Mouse (Mus musculus) heart, postnatal 0 days (tissue): ENCODE data around the gene Nsd1. TPM values are rescaled to one million over a fixed set of nuclear protein-coding genes. Genes with fewer than 3 reads are reported as not detected.

Experiments
- ATAC-seq: fragments of 200-750 bp; cut with Nextera tagmentation; 2 replicates; pipeline ENCODE4 v1.8.0; 2017; ENCODE audit warnings: low read depth, moderate number of reproducible peaks, moderate library complexity; ENCODE audit not compliant: insufficient read depth
- DNase-seq: peaks from one replicate; pipeline ENCODE4 v3.0.0-alpha.2; 2016; ENCODE audit warnings: low spot score
- H3K27ac ChIP-seq: fragments of 300-500 bp; sonication (generic); 2 replicates; pipeline ENCODE4 v1.5.1; 2014; ENCODE audit warnings: low read depth, mild to moderate bottlenecking
- H3K27me3 ChIP-seq: fragments of 300-500 bp; sonication (generic); 2 replicates; pipeline ENCODE4 v1.6.1; 2014; ENCODE audit warnings: low read length, mixed read lengths; ENCODE audit not compliant: control insufficient read depth, insufficient read depth
- H3K36me3 ChIP-seq: fragments of 300-500 bp; sonication (generic); replicated peaks from 2 replicates; pipeline ENCODE4 v1.6.1; 2014; ENCODE audit warnings: low read length, mixed read lengths; ENCODE audit not compliant: control insufficient read depth, insufficient read depth
- H3K4me1 ChIP-seq: fragments of 300-500 bp; sonication (generic); 2 replicates; pipeline ENCODE4 v1.6.1; 2014; ENCODE audit warnings: antibody characterized with exemption; ENCODE audit not compliant: control insufficient read depth, insufficient read depth
- H3K4me2 ChIP-seq: fragments of 300-500 bp; sonication (generic); 2 replicates; pipeline ENCODE4 v1.6.1; 2014; ENCODE audit warnings: low read depth, mild to moderate bottlenecking, low read length, moderate library complexity
- H3K4me3 ChIP-seq: fragments of 300-500 bp; sonication (generic); 2 replicates; pipeline ENCODE4 v1.5.1; 2014; ENCODE audit warnings: low read depth, low read length
- H3K9ac ChIP-seq: fragments of 300-500 bp; sonication (generic); replicated peaks from 2 replicates; pipeline ENCODE4 v1.6.1; 2014; ENCODE audit warnings: low read depth, low read length, mixed read lengths
- H3K9me3 ChIP-seq: fragments of 300-500 bp; sonication (generic); replicated peaks from 2 replicates; pipeline ENCODE4 v1.6.1; 2016; ENCODE audit warnings: low read length; ENCODE audit not compliant: control insufficient read depth
- CTCF ChIP-seq: IDR thresholded peaks from 2 replicates; pipeline ENCODE4 v1.5.1; 2016; ENCODE audit warnings: antibody characterized with exemption, control low read depth, low read depth
- EP300 ChIP-seq: IDR thresholded peaks from 2 replicates; pipeline ENCODE4 v1.6.1; 2016; ENCODE audit warnings: antibody characterized with exemption, low read depth
- WGBS: fragments of 180-500 bp; shearing (Covaris S2); extraction: QIAGEN DNeasy Blood & Tissue Kit; methylation state at CpG from one replicate; pipeline ENCODE4 v1.1.7; 2014; 5-methylcytosine and 5-hydroxymethylcytosine counted together
- polyA plus RNA-seq: library from polyadenylated mRNA; unstranded; fragments of >200 nt; fragmentation: Nextera tagmentation; extraction: Ambion mirVana; gene quantifications from 2 replicates; pipeline ENCODE4 v1.2.1, GENCODE M21; 2015
- total RNA-seq: library from RNA; depleted of rRNA; stranded (reverse); fragments of >200 nt; gene quantifications from 2 replicates; pipeline ENCODE4 v1.2.3, GENCODE M21; 2014; ENCODE audit warnings: low replicate concordance

Gene Nsd1
- total and polyA plus RNA-seq, 2 experiments from 2014 or later = 45.4 to 75.1 TPM

GRCm38 (mm10) chr13:55208837-55209648 is 539 bp upstream of the Nsd1 start:
- Histone ChIP-seq H3K4me3 (no peak overlapping the region), H3K27ac (peak overlapping the region; percentile 12; the same call in 1 of the 2 replicates), H3K36me3 (peaks cover 8% of the 10 kb centered on the region; the same call in 1 of the 2 replicates), H3K9ac (no peak overlapping the region), H3K9me3 (no peaks in the 10 kb centered on the region), H3K4me1 (peaks cover 12% of the 10 kb centered on the region), H3K27me3 (no peaks in the 10 kb centered on the region), H3K4me2 (no peak overlapping the region)
- TF ChIP-seq CTCF = 0 out of 2 replicates have a peak, but pooled peaks have one; percentile 4
- TF ChIP-seq EP300 = no peak
- WGBS = 78% methylated on average over 13 of the region's 13 CpGs
- ATAC-seq = no peak
- DNase-seq = no peak

DNA sequence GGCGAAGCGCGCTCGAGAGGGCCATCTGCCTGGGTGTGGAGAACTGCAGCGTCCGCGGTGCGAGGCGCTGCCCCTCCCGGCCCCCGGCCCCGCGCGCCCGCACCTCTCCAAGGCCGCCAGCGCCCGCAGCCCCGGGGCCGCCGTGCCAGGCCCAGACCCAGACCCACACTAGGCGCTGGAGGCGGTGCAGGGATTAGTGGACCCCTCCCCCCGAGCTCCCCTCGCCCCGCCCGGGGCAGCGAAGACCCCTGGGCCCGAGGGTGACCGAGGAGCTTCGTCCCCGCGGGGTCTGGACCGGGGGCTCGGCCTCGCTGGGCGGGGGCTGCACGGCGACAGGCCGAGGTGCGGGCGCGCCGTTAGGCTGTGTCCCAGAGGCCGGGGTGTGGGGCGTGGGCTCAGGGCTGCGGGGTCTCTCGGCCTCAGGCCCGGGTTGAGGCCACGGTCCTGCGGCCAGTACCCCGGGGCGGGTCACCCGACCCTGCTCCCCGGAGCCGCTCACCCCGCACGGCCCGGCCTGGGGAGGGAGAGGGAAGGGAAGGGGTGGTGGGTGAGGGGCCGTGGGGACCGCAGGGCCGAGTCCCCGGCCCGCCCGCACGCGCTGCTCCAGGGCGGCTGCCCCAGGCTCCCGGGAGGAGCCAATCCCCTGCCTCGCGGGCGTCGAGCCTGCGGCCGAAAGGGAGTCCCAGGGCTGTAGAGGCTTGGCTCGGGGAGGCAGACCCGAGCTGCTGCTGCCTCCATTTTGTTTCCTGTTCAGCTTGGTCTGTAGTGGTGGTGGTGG is 800 bp downstream of the Nsd1 start:
- peak overlapping the region; percentile 87 for H3K4me2 ChIP-seq
- 2% methylated on average over 58 of the region's 77 CpGs for WGBS
- H3K27ac ChIP-seq = peak overlapping the region; percentile 98
- H3K4me3 ChIP-seq = peak overlapping the region; percentile 80
- peaks cover 8% of the 10 kb centered on the region for H3K36me3 ChIP-seq
- TF ChIP-seq EP300 (no peak), CTCF (no peak)
- peak overlapping the region; percentile 95 for H3K9ac ChIP-seq
- ATAC-seq (peak; percentile 31), DNase-seq (peak; percentile 58)
- no peaks in the 10 kb centered on the region for H3K9me3 ChIP-seq
- peaks cover 23% of the 10 kb centered on the region for H3K4me1 ChIP-seq
- no peaks in the 10 kb centered on the region for H3K27me3 ChIP-seq

DNA sequence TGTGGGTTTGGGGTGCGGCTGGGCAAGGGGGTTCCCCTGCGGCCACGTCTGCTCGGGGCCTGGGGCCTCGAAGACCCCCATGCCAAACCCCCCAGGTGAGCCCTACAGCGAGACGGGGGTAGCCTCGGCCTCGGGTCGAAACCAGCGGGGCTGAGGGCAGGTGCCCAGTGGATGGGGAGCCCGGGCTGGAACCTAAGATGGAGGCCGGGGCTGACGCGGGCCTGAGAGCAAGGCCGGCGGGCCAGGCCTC is 1.3 kb downstream of the Nsd1 start:
- TF ChIP-seq CTCF (no peak), EP300 (no peak)
- Histone ChIP-seq H3K4me1 (peaks cover 27% of the 10 kb centered on the region), H3K4me2 (peak overlapping the region; percentile 87), H3K27me3 (no peaks in the 10 kb centered on the region), H3K9me3 (no peaks in the 10 kb centered on the region), H3K4me3 (peak overlapping the region; percentile 80), H3K9ac (peak overlapping the region; percentile 95), H3K36me3 (peaks cover 10% of the 10 kb centered on the region), H3K27ac (peak overlapping the region; percentile 98)
- no peak for DNase-seq
- WGBS = 0% methylated on average over 17 of the region's 17 CpGs
- ATAC-seq = peak; percentile 51

DNA sequence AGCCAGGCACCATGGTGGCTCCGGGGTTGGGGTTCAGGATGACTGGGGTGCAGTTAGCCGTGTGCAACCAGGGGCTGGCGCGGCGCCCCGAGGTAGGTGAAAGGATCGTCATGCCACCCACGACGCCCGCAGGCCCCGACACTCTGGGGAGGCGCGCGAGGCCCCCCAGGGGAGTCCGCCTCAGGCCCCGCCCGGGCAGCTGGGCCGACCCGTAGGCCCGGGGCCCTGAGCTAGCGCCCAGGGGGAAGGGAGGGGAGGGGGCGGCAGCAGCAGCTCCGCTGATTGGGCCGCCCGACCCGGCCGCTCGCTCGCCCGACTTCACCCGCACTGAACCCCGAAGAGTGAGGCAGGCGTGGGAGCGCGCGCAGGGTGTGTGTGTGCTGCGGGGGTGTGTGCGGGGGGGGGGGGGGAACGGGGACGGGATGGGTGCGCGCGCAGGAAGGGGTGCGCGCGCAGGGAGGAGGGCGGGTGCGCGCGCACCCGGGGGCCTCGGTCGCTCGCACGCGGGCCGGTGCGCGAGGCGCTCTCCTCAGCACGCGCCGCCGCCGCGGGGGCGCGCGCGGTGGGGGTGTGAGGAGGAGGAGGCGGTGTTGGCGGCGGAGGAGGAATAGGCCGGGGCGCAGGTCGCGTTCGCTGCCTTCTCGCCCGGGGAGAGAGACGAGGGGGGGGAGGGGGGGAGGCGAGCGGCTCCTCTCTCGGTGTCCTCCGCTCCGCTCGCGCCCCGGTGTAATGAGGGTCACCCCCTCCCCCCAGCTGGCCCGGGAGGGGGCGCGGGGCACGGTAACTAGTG is 1.8 kb downstream of the Nsd1 start:
- Histone ChIP-seq H3K4me2 (peak overlapping the region; percentile 87), H3K4me3 (peak overlapping the region; percentile 80), H3K27ac (peak overlapping the region; percentile 98), H3K36me3 (peaks cover 13% of the 10 kb centered on the region), H3K9me3 (no peaks in the 10 kb centered on the region), H3K9ac (peak overlapping the region; percentile 95), H3K27me3 (no peaks in the 10 kb centered on the region), H3K4me1 (peaks cover 32% of the 10 kb centered on the region)
- ATAC-seq (peak; percentile 77), DNase-seq (peak; percentile 92)
- no peak for TF ChIP-seq CTCF
- TF ChIP-seq EP300 = 0 out of 2 replicates have a peak, but pooled peaks have one; percentile 17
- WGBS = under 1% methylated on average over 32 of the region's 93 CpGs

- Histone ChIP-seq H3K36me3 (peaks cover 19% of the 10 kb centered on the region), H3K9ac (peak overlapping the region; percentile 95), H3K27ac (peak overlapping the region; percentile 98), H3K4me2 (peak overlapping the region; percentile 87), H3K4me1 (peaks cover 34% of the 10 kb centered on the region), H3K4me3 (peak overlapping the region; percentile 80), H3K9me3 (no peaks in the 10 kb centered on the region), H3K27me3 (no peaks in the 10 kb centered on the region)
- 0% methylated on average over 6 of the region's 32 CpGs for WGBS
- ATAC-seq = peak; percentile 35
- TF ChIP-seq CTCF (no peak), EP300 (no peak)
- peak; percentile 54 for DNase-seq
These were observed 2.4 kb downstream of the Nsd1 start for GRCm38 (mm10) chr13:55212011-55212360.
